Mouse (Mus musculus): ENCODE results near the gene Cphx1. TPM values are rescaled to one million over a fixed set of nuclear protein-coding genes. Genes with fewer than 3 reads are reported as not detected.
"Not testable (repeated sequence)": the region's sequence is repeated elsewhere in the genome, so short reads cannot be mapped to it uniquely, and the experiment has no call there.

Gene Cphx1
- polyA plus RNA-seq, 1 experiment = not detected

GRCm38 (mm10) chr14:25981880-25982279 is 43.8 kb downstream of the Cphx1 start:
- H3K27ac ChIP-seq (replicated peaks; ENCODE audit: low read depth, low read length); H3K4me1 ChIP-seq (ENCODE audit: control insufficient read depth, insufficient read depth, insufficient read length, low read length); H3K4me3 ChIP-seq (ENCODE audit: insufficient read depth, low read depth, low read length): not testable (repeated sequence)

Other genes with a start within 250 kb of the Cphx1 start
- 67.7 and 79.0 TPM in 2 replicates for gene Ppif, start 244.2 kb upstream of the Cphx1 start, polyA plus RNA-seq (2012; ENCODE audit: insufficient read depth, insufficient read length, missing spikeins)
- gene Zcchc24, start 169.3 kb upstream of the Cphx1 start, polyA plus RNA-seq (2012; ENCODE audit: insufficient read depth, insufficient read length, missing spikeins) = 29.0 and 42.1 TPM in 2 replicates
- gene Anxa11, start 96.1 kb upstream of the Cphx1 start, polyA plus RNA-seq (2012; ENCODE audit: insufficient read depth, insufficient read length, missing spikeins) = 33.6 and 35.3 TPM in 2 replicates
- 2.8 and 6.4 TPM in 2 replicates for gene Plac9a, start 35.2 kb upstream of the Cphx1 start, polyA plus RNA-seq (2012; ENCODE audit: insufficient read depth, insufficient read length, missing spikeins)
- 3.9 and 4.5 TPM in 2 replicates for gene Tmem254a, start 10.6 kb upstream of the Cphx1 start, polyA plus RNA-seq (2012; ENCODE audit: insufficient read depth, insufficient read length, missing spikeins)
- gene Duxbl1, start 40.3 kb downstream of the Cphx1 start, polyA plus RNA-seq (2012; ENCODE audit: insufficient read depth, insufficient read length, missing spikeins) = not detected in 2 replicates
- 12.8 and 46.7 TPM in 2 replicates for gene Gm9780, start 104.4 kb downstream of the Cphx1 start, polyA plus RNA-seq (2012; ENCODE audit: insufficient read depth, insufficient read length, missing spikeins)
- not detected in 2 replicates for gene Tmem254c, start 129.1 kb downstream of the Cphx1 start, polyA plus RNA-seq (2012; ENCODE audit: insufficient read depth, insufficient read length, missing spikeins)
- gene Cphx2, start 143.2 kb downstream of the Cphx1 start, polyA plus RNA-seq (2012; ENCODE audit: insufficient read depth, insufficient read length, missing spikeins) = not detected in 2 replicates
- gene Cphx3, start 144.0 kb downstream of the Cphx1 start, polyA plus RNA-seq (2012; ENCODE audit: insufficient read depth, insufficient read length, missing spikeins) = not detected in 2 replicates
- gene Duxbl2, start 180.0 kb downstream of the Cphx1 start, polyA plus RNA-seq (2012; ENCODE audit: insufficient read depth, insufficient read length, missing spikeins) = not detected in 2 replicates
- gene Plac9b, start 244.2 kb downstream of the Cphx1 start, polyA plus RNA-seq (2012; ENCODE audit: insufficient read depth, insufficient read length, missing spikeins) = 81.7 and 83.1 TPM in 2 replicates